Mouse (Mus musculus): ENCODE results near the gene Vat1. TPM values are rescaled to one million over a fixed set of nuclear protein-coding genes. Genes with fewer than 3 reads are reported as not detected.
"Not testable (repeated sequence)": the region's sequence is repeated elsewhere in the genome, so short reads cannot be mapped to it uniquely, and the experiment has no call there.

Gene Vat1
- total RNA-seq, 4 experiments from 2014 or later, result 27.9 to 42.8 (median 34.9) TPM

- DNase-seq (ENCODE audit: low spot score in 2 of 2), result not testable (repeated sequence)
Measured at GRCm38 (mm10) chr11:101466552-101466950, 521 bp upstream of the Vat1 start.

GRCm38 (mm10) chr11:101465101-101465868 lies 745 bp downstream of the Vat1 start:
- no peak for DNase-seq (ENCODE audit: low spot score in 2 of 2)

- no peak for DNase-seq (ENCODE audit: low spot score in 2 of 2)
Measured at GRCm38 (mm10) chr11:101464211-101465100, 1.6 kb downstream of the Vat1 start, which contains the start of gene Rnd2. Rnd2 (plus strand) TSS chr11:101464999.

- DNase-seq (ENCODE audit: low spot score in 2 of 2), result no peak
Measured at GRCm38 (mm10) chr11:101462583-101463440, 3.2 kb downstream of the Vat1 start.

GRCm38 (mm10) chr11:101462141-101462540 lies 3.9 kb downstream of the Vat1 start:
- no peak for DNase-seq (ENCODE audit: low spot score in 2 of 2)

- no peak for DNase-seq (ENCODE audit: low spot score in 2 of 2)
Measured at GRCm38 (mm10) chr11:101460321-101460720, 5.7 kb downstream of the Vat1 start.

GRCm38 (mm10) chr11:101459716-101460115 lies 6.3 kb downstream of the Vat1 start:
- no peak for DNase-seq (ENCODE audit: low spot score in 2 of 2)

GRCm38 (mm10) chr11:101458217-101458616 lies 7.8 kb downstream of the Vat1 start:
- no peak for DNase-seq (ENCODE audit: low spot score in 2 of 2)

- no peak for DNase-seq (ENCODE audit: low spot score in 2 of 2)
Measured at GRCm38 (mm10) chr11:101457631-101458030, 8.4 kb downstream of the Vat1 start.

- no peak for DNase-seq (ENCODE audit: low spot score in 2 of 2)
Measured at GRCm38 (mm10) chr11:101455627-101456026, 10.4 kb downstream of the Vat1 start.

GRCm38 (mm10) chr11:101454702-101455101 lies 11.3 kb downstream of the Vat1 start:
- DNase-seq (ENCODE audit: low spot score in 2 of 2), result no peak

- DNase-seq (ENCODE audit: low spot score in 2 of 2), result no peak
Measured at GRCm38 (mm10) chr11:101452093-101452774, 13.8 kb downstream of the Vat1 start.

- no peak for DNase-seq (ENCODE audit: low spot score in 2 of 2)
Measured at GRCm38 (mm10) chr11:101451536-101451935, 14.5 kb downstream of the Vat1 start.

- no peak for DNase-seq (ENCODE audit: low spot score in 2 of 2)
Measured at GRCm38 (mm10) chr11:101450394-101450793, 15.6 kb downstream of the Vat1 start.

GRCm38 (mm10) chr11:101449596-101449995 lies 16.4 kb downstream of the Vat1 start:
- not testable (repeated sequence) for DNase-seq (ENCODE audit: low spot score in 2 of 2)

- no peak for DNase-seq (ENCODE audit: low spot score in 2 of 2)
Measured at GRCm38 (mm10) chr11:101448899-101449298, 17.1 kb downstream of the Vat1 start.

GRCm38 (mm10) chr11:101448274-101448746 lies 17.7 kb downstream of the Vat1 start, which contains the start of gene Ifi35:
Ifi35 (plus strand) TSS chr11:101448407.
- DNase-seq (ENCODE audit: low spot score in 2 of 2), result no peak

GRCm38 (mm10) chr11:101447786-101448185 lies 18.2 kb downstream of the Vat1 start:
- no peak for DNase-seq (ENCODE audit: low spot score in 2 of 2)

- DNase-seq (ENCODE audit: low spot score in 2 of 2), result not testable (repeated sequence)
Measured at GRCm38 (mm10) chr11:101446860-101447259, 19.2 kb downstream of the Vat1 start.

GRCm38 (mm10) chr11:101446319-101446718 lies 19.7 kb downstream of the Vat1 start:
- DNase-seq (ENCODE audit: low spot score in 2 of 2), result no peak

Data from layer of hippocampus, adult 8-10 months (tissue).